ENCODE assay signal across 11 mouse cellular contexts in the genomic region with DNA sequence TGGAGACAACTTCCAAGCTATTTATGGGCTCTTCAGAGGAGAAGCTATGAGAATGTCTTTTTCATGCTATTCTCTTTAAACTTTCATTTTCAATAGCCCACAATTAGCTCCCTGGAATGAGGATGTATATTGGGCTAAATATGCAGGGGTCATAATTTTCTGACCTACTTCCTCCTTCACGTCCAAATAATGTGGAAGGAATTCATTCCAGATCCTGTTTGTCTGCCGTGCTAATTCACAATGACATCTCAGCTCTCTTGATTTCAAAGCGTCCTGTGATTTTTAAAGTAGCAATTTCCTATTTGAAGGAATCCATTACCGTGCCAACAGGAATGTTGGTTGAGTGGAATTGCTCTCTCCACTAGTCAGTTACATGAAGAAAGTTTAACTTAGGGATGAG.
A peak's percentile ranks its signal among the peaks of the same experiment; 100 is the strongest.
DNase-seq lines count a peak whose midpoint lies in the region; ATAC-seq lines count a peak whose summit lies in the region.
"Had no signal": no experiment of that assay in that cellular context is flagged by ENCODE, and none has a peak within 500 bp of the region (broad histone marks: within the 10 kb centered on the region; RNA-seq: fewer than 3 reads in every experiment).

No protein-coding gene starts in this region.

- H3K27ac ChIP-seq in heart, embryonic 13.5 days (replicated peaks): no peak overlapping the region

- H3K4me3 ChIP-seq in heart, embryonic 13.5 days: no peak overlapping the region

- 30% methylated on average over 4 of the region's 4 CpGs for WGBS in heart, embryonic 13.5 days

- H3K4me2 ChIP-seq in heart, embryonic 13.5 days: peak overlapping the region; percentile 22; the same call in 1 of the 2 replicates
- H3K4me2 ChIP-seq: liver, embryonic 11.5 days had no signal

- no peak for ATAC-seq in heart, embryonic 13.5 days (ENCODE audit: extremely low read depth, insufficient number of reproducible peaks, low FRiP score, low TSS enrichment)
- 0 out of 2 replicates have a peak, but pooled peaks have one; percentile 22 for ATAC-seq in granulocyte monocyte progenitor cell, adult 5-6 weeks (replicated peaks; ENCODE audit: poor library complexity, severe bottlenecking)

- no peak overlapping the region for H3K9ac ChIP-seq in heart, embryonic 13.5 days

- H3K36me3 ChIP-seq in heart, embryonic 13.5 days: no peaks in the 10 kb centered on the region

- peaks cover 25% of the 10 kb centered on the region for H3K4me1 ChIP-seq in heart, embryonic 13.5 days

- intact Hi-C loops in heart, postnatal 14 days (cut with DNase I): no loop called here

- no peaks in the 10 kb centered on the region for H3K9me3 ChIP-seq in heart, embryonic 13.5 days

- H3K27me3 ChIP-seq in heart, embryonic 13.5 days (replicated peaks): no peaks in the 10 kb centered on the region

- DNase-seq in heart, postnatal 14 days: no peak
- peak; percentile 8 for DNase-seq in lung, postnatal 36 days
- no peak for DNase-seq in lung, postnatal 10 days
- peak; percentile 57 for DNase-seq in retina, embryonic 14.5 days (ENCODE audit: low spot score)
- DNase-seq in left cerebral cortex, adult 8-10 months (ENCODE audit: low spot score in 2 of 2): no peak
- DNase-seq in left cerebral cortex, adult 9 months (ENCODE audit: low spot score in 2 of 2): no peak
- DNase-seq: adrenal gland, adult 8-10 months; gastrocnemius, postnatal 14 days had no signal

Comparison
In these comparisons a context has a peak if more than half of its experiments do, and no peak if none do; other contexts are left out.
1. DNase-seq: peak in lung, postnatal 36 days (single experiment) and retina, embryonic 14.5 days (single experiment); none in heart, postnatal 14 days (0 of 2), lung, postnatal 10 days (single experiment), left cerebral cortex, adult 8-10 months (0 of 2) and left cerebral cortex, adult 9 months (0 of 2).